Mouse (Mus musculus): ENCODE results near the gene Stoml1. TPM values are rescaled to one million over a fixed set of nuclear protein-coding genes. Genes with fewer than 3 reads are reported as not detected.

The Stoml1 gene
- total RNA-seq (2015) (1.9 and 6.7 TPM in 2 replicates), total RNA-seq (2017) (7.3 and 7.9 TPM in 2 replicates)

- ATAC-seq (replicated peaks; ENCODE audit: poor library complexity) = peak; percentile 93
Measured at GRCm38 (mm10) chr9:58253033-58253804, at the start of gene Stoml1. Gene Stoml1 (plus strand): TSS chr9:58253164.

GRCm38 (mm10) chr9:58203516-58204447, 49.2 kb upstream of the Stoml1 start, which contains the start of the genes Islr and Islr2:
Gene Islr (minus strand): TSS chr9:58204306.
Gene Islr2 (minus strand): TSS chr9:58204319.
- ATAC-seq (replicated peaks; ENCODE audit: poor library complexity) = peak; percentile 75

- peak; percentile 92 for ATAC-seq (replicated peaks; ENCODE audit: poor library complexity)
Measured at GRCm38 (mm10) chr9:58204448-58205000, 48.4 kb upstream of the Stoml1 start.

GRCm38 (mm10) chr9:58206013-58206412, 47.0 kb upstream of the Stoml1 start:
- no peak for ATAC-seq (replicated peaks; ENCODE audit: poor library complexity)

- no peak for ATAC-seq (replicated peaks; ENCODE audit: poor library complexity)
Measured at GRCm38 (mm10) chr9:58209462-58210303, 43.3 kb upstream of the Stoml1 start.

- ATAC-seq (replicated peaks; ENCODE audit: poor library complexity) = no peak
Measured at GRCm38 (mm10) chr9:58210304-58210627, 42.7 kb upstream of the Stoml1 start.

GRCm38 (mm10) chr9:58213377-58213776, 39.6 kb upstream of the Stoml1 start:
- no peak for ATAC-seq (replicated peaks; ENCODE audit: poor library complexity)

GRCm38 (mm10) chr9:58213865-58214264, 39.1 kb upstream of the Stoml1 start:
- ATAC-seq (replicated peaks; ENCODE audit: poor library complexity) = peak; percentile 88

- peak; percentile 17; the same call in 1 of the 2 replicates for ATAC-seq (replicated peaks; ENCODE audit: poor library complexity)
Measured at GRCm38 (mm10) chr9:58214519-58215180, 38.3 kb upstream of the Stoml1 start.

- ATAC-seq (replicated peaks; ENCODE audit: poor library complexity) = peak; percentile 52
Measured at GRCm38 (mm10) chr9:58216402-58216801, 36.6 kb upstream of the Stoml1 start.

- ATAC-seq (replicated peaks; ENCODE audit: poor library complexity) = no peak
Measured at GRCm38 (mm10) chr9:58218539-58218938, 34.4 kb upstream of the Stoml1 start.

- ATAC-seq (replicated peaks; ENCODE audit: poor library complexity) = peak; percentile 69
Measured at GRCm38 (mm10) chr9:58220218-58220903, 32.6 kb upstream of the Stoml1 start.

GRCm38 (mm10) chr9:58224356-58224755, 28.6 kb upstream of the Stoml1 start:
- ATAC-seq (replicated peaks; ENCODE audit: poor library complexity) = no peak

GRCm38 (mm10) chr9:58225915-58226913, 26.8 kb upstream of the Stoml1 start:
- ATAC-seq (replicated peaks; ENCODE audit: poor library complexity) = peak; percentile 85

- no peak for ATAC-seq (replicated peaks; ENCODE audit: poor library complexity)
Measured at GRCm38 (mm10) chr9:58228777-58229466, 24.0 kb upstream of the Stoml1 start.

GRCm38 (mm10) chr9:58231746-58232145, 21.2 kb upstream of the Stoml1 start:
- peak; percentile 62 for ATAC-seq (replicated peaks; ENCODE audit: poor library complexity)

GRCm38 (mm10) chr9:58232374-58232773, 20.6 kb upstream of the Stoml1 start:
- ATAC-seq (replicated peaks; ENCODE audit: poor library complexity) = peak; percentile 76
